Comparison of ENCODE assay signal across 8 mouse cellular contexts in genomic region chr2:27206128-27206797, GRCm38 (mm10). TPM values are rescaled to one million over a fixed set of nuclear protein-coding genes. Genes with fewer than 3 reads are reported as not detected.
DNase-seq lines count a peak whose midpoint lies in the region; ATAC-seq and TF ChIP-seq lines count a peak whose summit lies in the region.

No protein-coding gene starts in this region.

- ATAC-seq in midbrain, postnatal 0 days (ENCODE audit: low FRiP score), result no peak
- no peak for ATAC-seq in midbrain, embryonic 15.5 days (replicated peaks)
- no peak for ATAC-seq in erythroid progenitor cell, adult 5-6 weeks (replicated peaks; ENCODE audit: low FRiP score, poor library complexity, severe bottlenecking)

- TF ChIP-seq POLR2A in testis, adult 2 months (IDR thresholded peaks at IDR 0.05; ENCODE audit: control insufficient read depth, low read depth, low read length), result no peak

- H3K4me2 ChIP-seq in midbrain, postnatal 0 days (ENCODE audit: low read depth, low read length, poor library complexity, severe bottlenecking), result no peak overlapping the region
- H3K4me2 ChIP-seq in midbrain, embryonic 15.5 days, result no peak overlapping the region

- H3K27ac ChIP-seq in midbrain, postnatal 0 days (ENCODE audit: low read depth, low read length), result peak overlapping the region; percentile 38
- H3K27ac ChIP-seq in midbrain, embryonic 15.5 days, result no peak overlapping the region
- H3K27ac ChIP-seq in testis, adult 2 months (ENCODE audit: control insufficient read depth, insufficient read depth, low read depth, low read length), result peak overlapping the region; percentile 58

- H3K9ac ChIP-seq in midbrain, postnatal 0 days (replicated peaks; ENCODE audit: low read length, poor library complexity, severe bottlenecking), result no peak overlapping the region
- no peak overlapping the region for H3K9ac ChIP-seq in midbrain, embryonic 15.5 days

- no peak overlapping the region for H3K4me3 ChIP-seq in midbrain, postnatal 0 days (ENCODE audit: low read depth, low read length)
- H3K4me3 ChIP-seq in midbrain, embryonic 15.5 days, result no peak overlapping the region
- no peak overlapping the region for H3K4me3 ChIP-seq in testis, adult 2 months (ENCODE audit: control insufficient read depth, low read depth, low read length)

- no peak for TF ChIP-seq CTCF in midbrain, postnatal 0 days (IDR thresholded peaks at IDR 0.05)
- no peak for TF ChIP-seq CTCF in testis, adult 2 months (IDR thresholded peaks at IDR 0.05; ENCODE audit: control insufficient read depth, insufficient read depth, insufficient replicate concordance, low read depth, low read length)

- H3K9me3 ChIP-seq in midbrain, postnatal 0 days (ENCODE audit: low read length), result no peaks in the 10 kb centered on the region
- no peaks in the 10 kb centered on the region for H3K9me3 ChIP-seq in midbrain, embryonic 15.5 days

- intact Hi-C loops in left cerebral cortex, postnatal 14 days (cut with DNase I), result no loop called here

- no peaks in the 10 kb centered on the region for H3K27me3 ChIP-seq in midbrain, postnatal 0 days (ENCODE audit: insufficient read depth, low read length)
- no peaks in the 10 kb centered on the region for H3K27me3 ChIP-seq in midbrain, embryonic 15.5 days (replicated peaks)
- no peaks in the 10 kb centered on the region for H3K27me3 ChIP-seq in testis, adult 2 months (ENCODE audit: control insufficient read depth, insufficient read depth, low read length)

- H3K36me3 ChIP-seq in midbrain, postnatal 0 days (ENCODE audit: insufficient read depth, low read length), result no peaks in the 10 kb centered on the region
- no peaks in the 10 kb centered on the region for H3K36me3 ChIP-seq in midbrain, embryonic 15.5 days (replicated peaks)
- no peaks in the 10 kb centered on the region for H3K36me3 ChIP-seq in testis, adult 2 months (ENCODE audit: control insufficient read depth, insufficient read depth, low read length)

- H3K4me1 ChIP-seq in midbrain, postnatal 0 days (ENCODE audit: insufficient read depth, low read length), result no peaks in the 10 kb centered on the region; the same call in 1 of the 2 replicates
- H3K4me1 ChIP-seq in midbrain, embryonic 15.5 days, result no peaks in the 10 kb centered on the region
- peaks cover 4% of the 10 kb centered on the region for H3K4me1 ChIP-seq in testis, adult 2 months (ENCODE audit: control insufficient read depth, insufficient read depth, low read length)

- whole genome bisulfite sequencing in midbrain, postnatal 0 days, result 77% methylated on average over 15 of the region's 15 CpGs
- 83% methylated on average over 15 of the region's 15 CpGs for WGBS in midbrain, embryonic 15.5 days

- no peak for DNase-seq in midbrain, postnatal 0 days (ENCODE audit: low spot score)
- peak; percentile 99 for DNase-seq in heart, adult 11 months
- peak; percentile 56 for DNase-seq in kidney, postnatal 10 days
- no peak for DNase-seq in left cerebral cortex, postnatal 14 days (ENCODE audit: low spot score in 2 of 2)
- no peak for DNase-seq in embryo, embryonic 10 days (ENCODE audit: low spot score)

RNA-seq across cellular contexts. Expression of gene Dbh, which starts 41.2 kb away (rescaled TPM):
- total RNA-seq in midbrain, postnatal 0 days (2014; rRNA removed), result 4.2 and 12.3 TPM in 2 replicates
- 0.21 and 0.45 TPM in 2 replicates for polyA plus RNA-seq in midbrain, postnatal 0 days (2015; fragmentation: Nextera tagmentation; extraction: Ambion mirVana)
- polyA plus RNA-seq in midbrain, embryonic 15.5 days (2015; fragmentation: Nextera tagmentation; extraction: Ambion mirVana), result 0.65 and 3.6 TPM in 2 replicates
- polyA plus RNA-seq in testis, adult 2 months (2012; rRNA removed), result 0.15 and 0.18 TPM in 2 replicates
- total RNA-seq in left cerebral cortex, postnatal 14 days (2021), result 1 to 10 TPM; 1.3 to 1.8 TPM
- total RNA-seq in erythroid progenitor cell, adult 5-6 weeks (2015; ENCODE audit: low replicate concordance), result not detected in 2 replicates
- total RNA-seq in erythroid progenitor cell, adult 5-6 weeks (2017; ENCODE audit: low replicate concordance), result not detected in 2 replicates

RNA-seq across cellular contexts. Expression of gene Sardh, which starts 41.9 kb away (rescaled TPM):
- total RNA-seq in midbrain, postnatal 0 days (2014; rRNA removed), result 9.5 and 11.8 TPM in 2 replicates
- polyA plus RNA-seq in midbrain, postnatal 0 days (2015; fragmentation: Nextera tagmentation; extraction: Ambion mirVana), result 7.4 and 8.9 TPM in 2 replicates
- 4.6 and 6.5 TPM in 2 replicates for polyA plus RNA-seq in midbrain, embryonic 15.5 days (2015; fragmentation: Nextera tagmentation; extraction: Ambion mirVana)
- polyA plus RNA-seq in testis, adult 2 months (2012; rRNA removed), result 1.7 and 3.1 TPM in 2 replicates
- total RNA-seq in left cerebral cortex, postnatal 14 days (2021), result 10 to 100 TPM; 11.1 to 12.9 TPM
- not detected in 2 replicates for total RNA-seq in erythroid progenitor cell, adult 5-6 weeks (2015; ENCODE audit: low replicate concordance)
- not detected in 2 replicates for total RNA-seq in erythroid progenitor cell, adult 5-6 weeks (2017; ENCODE audit: low replicate concordance)

Comparison
In these comparisons a context has a peak if more than half of its experiments do, and no peak if none do; other contexts are left out.
1. DNase-seq: peak in heart, adult 11 months (single experiment) and kidney, postnatal 10 days (single experiment); none in midbrain, postnatal 0 days (single experiment), left cerebral cortex, postnatal 14 days (0 of 2) and embryo, embryonic 10 days (single experiment).
2. RNA of gene Sardh, which starts 41.9 kb away (total RNA-seq): 11.1 to 12.9 TPM in left cerebral cortex, postnatal 14 days and 9.5 to 11.8 TPM in midbrain, postnatal 0 days; not detected in erythroid progenitor cell, adult 5-6 weeks; every median in the first group is over 10 times any median in the second.